Mouse (Mus musculus): ENCODE results near the gene BC024063.

BC024063 gene

DNA sequence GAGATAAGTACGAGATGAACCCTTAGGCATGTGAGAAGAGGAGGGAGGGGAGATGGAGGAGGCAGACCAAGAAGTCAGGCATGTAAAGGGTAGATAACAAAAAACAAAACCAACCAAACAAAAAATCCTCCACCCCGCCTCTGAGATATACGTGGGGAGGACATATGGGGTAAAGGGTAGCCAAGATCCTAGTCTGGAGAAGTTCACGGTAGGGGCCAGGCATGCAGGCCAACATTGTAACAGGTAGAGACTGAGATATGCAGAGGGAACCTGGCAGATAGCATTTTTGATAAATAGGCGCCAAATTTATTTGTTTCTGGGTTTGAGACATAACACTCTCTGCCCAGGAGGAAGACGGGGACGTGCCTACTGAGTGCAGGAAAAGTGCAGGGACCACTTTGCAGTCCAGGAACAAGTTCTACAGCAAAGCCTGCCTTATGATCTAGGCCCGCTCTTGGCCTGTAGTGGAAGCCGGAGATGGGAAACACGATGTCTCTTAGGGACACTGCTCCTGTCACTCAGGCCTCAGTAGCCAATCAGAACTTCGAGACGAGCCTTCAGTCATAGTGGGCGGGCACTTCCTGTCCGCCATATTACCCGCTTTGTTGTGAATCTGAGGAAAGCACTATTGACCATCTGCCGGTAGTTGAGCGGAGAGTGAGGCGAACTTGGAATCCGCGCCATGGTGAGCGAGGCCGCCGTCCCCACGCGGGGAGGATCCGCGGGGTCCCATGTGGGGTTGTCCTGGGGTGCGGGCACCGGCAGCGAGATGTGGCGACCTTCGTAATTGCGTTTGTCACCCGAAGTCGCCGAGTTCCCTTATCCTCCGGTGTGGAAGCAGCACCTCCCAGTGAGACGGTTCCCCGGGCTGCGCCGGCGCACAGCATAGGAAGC is at the start of gene BC024063:
Gene BC024063, plus strand, starts transcription at position 626 of the 894 bp plus-strand sequence.
- 17% methylated on average over 42 of the region's 42 CpGs for WGBS

DNA sequence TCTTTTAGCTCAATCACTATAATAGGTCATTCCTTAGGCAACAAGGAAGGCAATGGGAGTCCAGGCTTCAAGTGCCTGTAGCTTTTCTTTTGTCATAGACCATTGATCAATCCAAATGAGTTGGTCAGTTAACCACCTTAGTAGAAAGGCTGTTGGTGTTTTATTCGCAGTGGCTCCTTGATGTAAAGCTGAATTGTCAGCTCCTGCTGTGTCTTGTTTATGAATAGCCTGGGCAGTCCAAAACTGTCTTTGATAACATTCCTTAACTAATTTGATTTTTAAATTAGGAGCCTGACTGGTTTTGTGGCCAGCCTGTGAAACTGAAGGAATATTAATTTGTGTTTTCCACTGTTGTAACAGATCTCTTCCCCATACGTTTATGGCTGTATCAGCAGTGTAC is 41.0 kb upstream of the BC024063 start:
- 68% methylated on average over 2 of the region's 2 CpGs for WGBS

DNA sequence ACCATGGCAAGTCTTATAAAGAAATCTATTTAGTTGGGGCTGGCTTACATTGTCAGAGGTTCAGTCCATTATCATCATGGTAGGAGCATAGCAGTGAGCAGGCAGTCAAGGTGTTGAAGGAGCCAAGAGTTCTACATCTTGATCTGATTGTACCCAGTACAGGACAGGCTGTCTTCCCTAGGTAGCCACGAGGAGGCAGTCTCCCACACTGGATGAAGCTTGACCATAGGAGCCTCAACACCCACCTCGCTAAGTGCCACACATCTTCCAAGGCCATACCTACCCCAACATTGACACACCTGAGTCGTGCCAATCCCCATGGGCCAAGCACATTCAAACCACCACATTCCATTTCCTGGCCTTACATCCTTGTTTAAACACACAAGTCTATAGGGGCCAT is 36.5 kb upstream of the BC024063 start:
- 93% methylated on average over 3 of the region's 3 CpGs for WGBS

DNA sequence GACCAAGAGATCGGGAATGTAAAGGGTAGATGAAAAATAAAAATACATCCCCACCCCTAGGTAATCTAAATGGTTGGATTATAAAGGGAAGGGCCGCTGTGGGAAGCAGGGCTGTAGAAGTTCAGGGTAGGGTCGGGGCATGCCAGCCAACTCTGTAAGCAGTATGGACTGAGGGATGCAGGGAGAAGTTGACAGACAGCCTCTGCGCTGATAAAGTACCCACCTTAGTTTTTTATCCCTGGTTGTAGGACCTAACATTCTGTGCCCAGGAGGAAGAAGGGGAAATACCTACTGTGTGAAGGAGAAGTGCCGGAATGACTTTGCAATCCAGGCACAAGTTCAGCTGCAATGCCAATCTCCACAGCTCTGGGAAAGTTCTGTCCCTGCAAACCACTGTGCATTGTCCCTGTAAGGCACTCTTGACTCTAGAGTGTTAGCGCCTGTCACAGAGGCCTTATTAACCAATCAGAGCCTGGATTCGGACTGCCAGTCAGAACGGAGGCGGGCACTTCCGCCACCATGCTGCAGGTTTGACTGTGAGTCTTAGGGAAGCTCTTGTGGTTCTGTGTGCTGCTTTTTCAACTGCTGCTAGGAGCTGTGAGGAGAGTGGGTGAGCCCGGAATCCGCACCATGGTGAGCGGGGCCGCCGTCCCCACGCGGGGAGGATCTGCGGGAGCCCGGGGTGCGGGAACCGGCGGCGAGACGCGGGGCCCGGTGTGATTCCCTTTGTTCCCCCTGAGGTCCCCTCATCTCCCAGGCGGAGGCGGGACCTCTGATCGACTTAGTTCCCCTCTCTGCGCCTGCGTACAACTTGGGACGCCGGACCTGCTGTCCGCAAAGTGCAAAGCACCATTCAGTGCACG is 35.3 kb upstream of the BC024063 start, which contains the start of gene Zfp873:
Gene Zfp873, plus strand, starts transcription at position 527 of the 863 bp plus-strand sequence.
- WGBS, result 7% methylated on average over 35 of the region's 35 CpGs

DNA sequence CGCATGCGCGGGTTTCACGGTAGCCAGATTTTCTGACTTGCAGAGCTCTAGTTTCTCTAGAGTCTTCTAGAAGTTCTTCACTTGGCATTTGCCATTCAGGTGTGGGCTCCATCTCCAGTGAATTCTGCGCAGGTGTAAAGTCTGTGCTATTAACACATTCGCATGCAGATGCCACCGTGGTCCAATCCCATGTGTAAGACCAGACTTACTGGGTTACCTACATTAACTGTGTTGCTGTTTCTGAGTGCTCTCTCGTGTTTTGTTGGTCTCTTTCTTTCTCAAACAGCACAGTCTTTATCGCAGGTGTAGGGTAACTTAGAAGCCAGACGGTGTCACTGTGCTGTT is 34.7 kb upstream of the BC024063 start:
- WGBS, result 16% methylated on average over 10 of the region's 10 CpGs

DNA sequence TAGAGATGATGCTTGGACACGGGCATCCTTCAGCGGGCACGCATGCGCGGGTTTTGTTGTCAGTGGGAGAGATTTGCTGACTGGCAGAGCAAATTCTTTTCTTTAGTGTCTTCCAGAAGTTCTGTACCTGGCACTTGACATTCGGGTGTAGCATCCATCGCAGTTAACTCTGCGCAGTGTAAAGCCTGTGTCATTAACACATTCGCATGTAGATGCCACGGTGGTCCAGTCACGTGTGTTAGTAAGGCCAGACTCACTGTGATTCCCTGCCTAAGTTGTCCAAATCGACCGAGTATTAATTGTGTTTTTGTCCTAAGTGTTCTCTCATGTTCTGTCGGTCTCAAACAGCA is 444 bp downstream of the BC024063 start:
- 12% methylated on average over 14 of the region's 14 CpGs for WGBS

DNA sequence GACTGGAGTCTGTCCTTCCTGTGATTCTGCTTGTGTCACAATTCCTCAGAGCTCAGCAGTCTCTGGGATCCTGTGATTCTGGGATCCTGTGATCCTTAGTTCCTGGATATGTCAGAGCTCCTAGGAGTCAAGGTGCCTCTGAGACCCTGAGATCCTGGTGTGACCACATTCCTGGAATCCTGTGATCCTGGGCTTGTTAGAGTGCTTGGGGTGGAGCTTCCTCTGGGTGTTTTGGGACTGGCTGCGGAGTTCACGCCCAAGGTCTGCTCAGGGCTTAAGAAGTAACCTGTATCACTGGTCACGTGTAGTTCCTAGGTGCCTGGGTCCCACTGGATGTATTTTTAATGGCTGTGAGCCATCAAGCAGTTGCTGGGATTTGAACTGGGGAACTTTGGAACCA is 34.1 kb downstream of the BC024063 start:
- WGBS, result 84% methylated on average over 3 of the region's 3 CpGs

DNA sequence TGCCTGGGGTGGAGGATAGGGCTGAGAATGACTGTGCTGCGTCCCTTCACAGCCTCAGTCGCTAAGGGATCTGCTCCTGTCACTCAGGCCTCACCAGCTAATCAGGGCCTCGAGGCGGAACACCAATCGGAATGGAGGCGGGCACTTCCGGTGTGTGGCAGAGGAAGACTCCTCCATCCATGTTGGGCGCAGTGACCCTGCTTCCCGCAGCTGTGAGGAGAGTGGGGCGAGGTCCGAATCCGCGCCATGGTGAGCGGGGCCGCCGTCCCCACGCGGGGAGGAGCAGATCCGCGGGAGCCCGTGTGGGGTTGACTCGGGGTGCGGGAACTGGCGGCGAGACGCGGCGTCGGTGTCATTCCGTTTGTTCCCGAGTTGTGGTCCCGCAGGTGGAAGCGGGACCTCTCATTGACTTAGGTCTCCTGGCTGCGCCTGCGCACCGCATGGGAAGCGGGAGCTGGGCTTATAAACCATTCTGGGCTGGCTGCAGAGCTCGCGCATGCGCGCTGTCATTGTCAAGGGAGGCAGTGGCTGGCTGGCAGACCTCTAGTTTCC is 44.8 kb downstream of the BC024063 start, which contains the start of gene AU041133:
Gene AU041133, plus strand, starts transcription at position 164 of the 552 bp plus-strand sequence.
- WGBS, result 1% methylated on average over 41 of the region's 41 CpGs

DNA sequence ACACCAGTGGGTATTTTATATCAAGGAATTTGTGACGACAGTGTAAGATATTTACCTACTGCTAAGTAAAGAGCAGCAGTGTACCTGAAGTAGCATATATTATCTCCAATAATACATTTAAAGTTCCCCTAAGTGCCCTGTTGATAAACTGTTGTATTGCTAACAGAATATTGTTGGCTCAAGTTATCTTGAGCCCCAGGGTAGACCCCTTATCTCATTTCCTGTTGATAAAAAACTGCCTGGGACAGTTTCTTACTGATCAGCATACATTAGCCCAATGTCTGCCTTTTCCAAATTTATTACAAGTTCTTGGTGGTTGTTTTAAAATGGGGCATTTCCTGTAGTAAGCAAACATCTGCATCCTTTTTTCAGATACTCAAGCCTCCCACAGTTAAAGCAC is 62.1 kb downstream of the BC024063 start:
- 98% methylated on average over 1 of the region's 1 CpGs for WGBS

DNA sequence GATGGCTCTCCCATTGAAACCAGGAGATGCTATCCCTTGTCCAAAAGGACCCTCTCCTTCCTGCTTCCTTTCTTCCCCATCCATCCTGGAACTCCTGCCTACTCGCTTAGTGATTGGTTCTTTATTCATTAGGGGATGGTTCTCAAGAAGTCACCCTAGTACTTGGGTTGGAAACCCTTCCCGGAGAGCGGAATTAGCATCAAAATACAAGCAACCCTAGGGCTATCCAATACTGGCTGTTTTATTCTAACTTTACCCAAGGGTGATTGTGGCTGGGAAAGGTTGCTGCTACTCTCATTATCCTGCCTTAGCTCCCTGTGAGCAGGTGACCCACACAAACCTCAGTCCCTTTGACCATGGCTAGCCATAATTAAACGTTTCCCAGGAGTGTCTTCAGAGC is 64.4 kb downstream of the BC024063 start:
- 84% methylated on average over 4 of the region's 4 CpGs for WGBS

All from cerebral cortex, adult 2 months (tissue).